Mouse (Mus musculus) G1E (cell line): ENCODE results near the gene Fancc. TPM values are rescaled to one million over a fixed set of nuclear protein-coding genes. Genes with fewer than 3 reads are reported as not detected.

ENCODE experiments used
- ATAC-seq: 2 replicates; pipeline ENCODE4 v1.8.0; 2016; ENCODE audit warnings: mild to moderate bottlenecking; ENCODE audit not compliant: insufficient number of reproducible peaks, poor library complexity, low FRiP score, severe bottlenecking; ENCODE audit errors: extremely low read depth
- DNase-seq: peaks from one replicate; pipeline ENCODE4 v3.0.0; 2012; ENCODE audit warnings: low spot score
- H3K27me3 ChIP-seq: 2 replicates; pipeline ENCODE4 v1.6.1; 2012; ENCODE audit warnings: mild to moderate bottlenecking, low read length, inconsistent platforms; ENCODE audit not compliant: insufficient read depth
- H3K36me3 ChIP-seq: replicated peaks from 2 replicates; pipeline ENCODE3; 2012; ENCODE audit warnings: mild to moderate bottlenecking, inconsistent platforms
- H3K4me1 ChIP-seq: 2 replicates; pipeline ENCODE4 v1.6.1; 2012; ENCODE audit warnings: low read depth, low read length, inconsistent platforms, mixed read lengths; ENCODE audit not compliant: insufficient read depth
- H3K4me3 ChIP-seq: 2 replicates; pipeline ENCODE4 v1.5.1; 2012; ENCODE audit warnings: low read depth, mild to moderate bottlenecking, inconsistent platforms, low read length, moderate library complexity, mixed read lengths
- H3K9me3 ChIP-seq: replicated peaks from 2 replicates; pipeline ENCODE4 v1.6.1; 2012; ENCODE audit warnings: inconsistent platforms
- CTCF ChIP-seq: IDR thresholded peaks from 2 replicates; pipeline ENCODE4 v1.5.1; 2012; ENCODE audit warnings: low read depth, low read length, inconsistent platforms, mixed read lengths
- GATA1 ChIP-seq: IDR thresholded peaks from 2 replicates; pipeline ENCODE4 v1.6.1; 2012; ENCODE audit warnings: borderline replicate concordance, low read length, inconsistent platforms, mixed read lengths
- GATA2 ChIP-seq: IDR thresholded peaks from 2 replicates; pipeline ENCODE4 v1.6.1; 2012; ENCODE audit warnings: low read depth, low read length, inconsistent platforms, borderline replicate concordance
- POLR2AphosphoS5 ChIP-seq: IDR thresholded peaks from 2 replicates; pipeline ENCODE4 v1.6.1; 2012; ENCODE audit warnings: low read depth, low read length, inconsistent platforms; ENCODE audit not compliant: insufficient replicate concordance
- TAL1 ChIP-seq: conservative IDR thresholded peaks from 2 replicates; pipeline ENCODE4 v1.6.1; 2012; ENCODE audit warnings: low read depth, low read length, inconsistent platforms, mixed read lengths
- polyA plus RNA-seq: library from polyadenylated mRNA; stranded (reverse); fragments of >175 nt; gene quantifications from 2 replicates; pipeline ENCODE4 v1.2.3, GENCODE M21; 2012
- total RNA-seq, 2 experiments: library from RNA; stranded (forward) in 1 of 2; stranded (reverse) in 1 of 2; fragments of 200-1000 nt in 1 of 2; fragments of >200 nt in 1 of 2; fragmentation: Nextera tagmentation in 1 of 2; gene quantifications; 2 replicates each; pipeline ENCODE4 v1.2.3; 2014 to 2017

The Fancc gene
- total and polyA plus RNA-seq, 3 experiments = 2.7 to 13.7 (median 6.8) TPM

GRCm38 (mm10) chr13:63246332-63246940 is 250.6 kb downstream of the Fancc start:
- no peak overlapping the region for H3K4me3 ChIP-seq
- H3K4me1 ChIP-seq = peaks cover 19% of the 10 kb centered on the region
- H3K9me3 ChIP-seq = no peaks in the 10 kb centered on the region
- DNase-seq (no peak), ATAC-seq (no peak)
- H3K27me3 ChIP-seq = no peaks in the 10 kb centered on the region
- peaks cover 83% of the 10 kb centered on the region for H3K36me3 ChIP-seq
- no peak for TF ChIP-seq POLR2AphosphoS5

GRCm38 (mm10) chr13:63245812-63246211 is 251.3 kb downstream of the Fancc start:
- no peak for TF ChIP-seq TAL1
- no peak for TF ChIP-seq GATA2
- no peak for TF ChIP-seq GATA1
- Histone ChIP-seq H3K27me3 (no peaks in the 10 kb centered on the region), H3K36me3 (peaks cover 81% of the 10 kb centered on the region), H3K9me3 (no peaks in the 10 kb centered on the region), H3K4me1 (peaks cover 25% of the 10 kb centered on the region), H3K4me3 (no peak overlapping the region)
- DNase-seq (no peak), ATAC-seq (no peak)

- no peak for ATAC-seq
- no peak overlapping the region for H3K4me3 ChIP-seq
- peaks cover 75% of the 10 kb centered on the region for H3K36me3 ChIP-seq
- H3K9me3 ChIP-seq = no peaks in the 10 kb centered on the region
- no peaks in the 10 kb centered on the region for H3K27me3 ChIP-seq
- peaks cover 30% of the 10 kb centered on the region for H3K4me1 ChIP-seq
- DNase-seq = no peak
- TF ChIP-seq POLR2AphosphoS5 = no peak
- TF ChIP-seq CTCF = no peak
- no peak for TF ChIP-seq TAL1
- TF ChIP-seq GATA2 = no peak
- no peak for TF ChIP-seq GATA1
Measured at GRCm38 (mm10) chr13:63245218-63245617, 251.9 kb downstream of the Fancc start.

- TF ChIP-seq TAL1 (no peak), GATA2 (no peak), CTCF (no peak), GATA1 (no peak), POLR2AphosphoS5 (no peak)
- DNase-seq (no peak), ATAC-seq (no peak)
- Histone ChIP-seq H3K36me3 (peaks cover 68% of the 10 kb centered on the region), H3K27me3 (no peaks in the 10 kb centered on the region), H3K4me3 (no peak overlapping the region), H3K4me1 (peaks cover 35% of the 10 kb centered on the region), H3K9me3 (no peaks in the 10 kb centered on the region)
Measured at GRCm38 (mm10) chr13:63244425-63244824, 252.7 kb downstream of the Fancc start.

- DNase-seq (no peak), ATAC-seq (no peak)
- Histone ChIP-seq H3K27me3 (no peaks in the 10 kb centered on the region), H3K4me3 (no peak overlapping the region), H3K4me1 (peaks cover 39% of the 10 kb centered on the region), H3K36me3 (peaks cover 62% of the 10 kb centered on the region), H3K9me3 (no peaks in the 10 kb centered on the region)
- TF ChIP-seq POLR2AphosphoS5 (no peak), GATA2 (no peak), CTCF (no peak)
Measured at GRCm38 (mm10) chr13:63243586-63243985, 253.5 kb downstream of the Fancc start.

- Histone ChIP-seq H3K27me3 (no peaks in the 10 kb centered on the region), H3K36me3 (peaks cover 54% of the 10 kb centered on the region), H3K9me3 (no peaks in the 10 kb centered on the region), H3K4me3 (no peak overlapping the region), H3K4me1 (peaks cover 39% of the 10 kb centered on the region)
- DNase-seq (no peak), ATAC-seq (no peak)
- no peak for TF ChIP-seq TAL1
- no peak for TF ChIP-seq GATA1
- no peak for TF ChIP-seq GATA2
- no peak for TF ChIP-seq CTCF
- TF ChIP-seq POLR2AphosphoS5 = no peak
Measured at GRCm38 (mm10) chr13:63242401-63243192, 254.5 kb downstream of the Fancc start.
